Mouse (Mus musculus) kidney, adult 2 months (tissue): ENCODE measurements around the gene Myo1b. TPM values are rescaled to one million over a fixed set of nuclear protein-coding genes. Genes with fewer than 3 reads are reported as not detected.

Experiments
- DNase-seq: peaks from one replicate; pipeline ENCODE4 v3.0.0; 2021
- H3K27ac ChIP-seq: fragments of 200-500 bp; 2 replicates; pipeline ENCODE4 v1.5.1; 2012; ENCODE audit warnings: low read depth, low read length, control low read depth, inconsistent platforms; ENCODE audit not compliant: insufficient read depth
- H3K27me3 ChIP-seq: fragments of 200-500 bp; replicated peaks from 2 replicates; pipeline ENCODE4 v1.6.1; 2012; ENCODE audit warnings: mild to moderate bottlenecking, moderate library complexity, low read length, inconsistent platforms; ENCODE audit not compliant: control insufficient read depth, insufficient read depth
- H3K36me3 ChIP-seq: fragments of 200-500 bp; 2 replicates; pipeline ENCODE4 v1.6.1; 2012; ENCODE audit warnings: mild to moderate bottlenecking, moderate library complexity, low read length, inconsistent platforms; ENCODE audit not compliant: control insufficient read depth, insufficient read depth
- H3K4me1 ChIP-seq: fragments of 200-500 bp; 2 replicates; pipeline ENCODE4 v1.6.1; 2011; ENCODE audit warnings: low read length; ENCODE audit not compliant: control insufficient read depth, insufficient read depth
- H3K4me3 ChIP-seq: fragments of 200-500 bp; 2 replicates; pipeline ENCODE4 v1.5.1; 2011; ENCODE audit warnings: mild to moderate bottlenecking, low read depth, low read length, control low read depth; ENCODE audit not compliant: insufficient read depth
- CTCF ChIP-seq: fragments of 200-500 bp; conservative IDR thresholded peaks from 2 replicates; pipeline ENCODE4 v1.5.1; 2011; ENCODE audit warnings: low read depth, mild to moderate bottlenecking, control low read depth, low read length, moderate library complexity, mixed read lengths; ENCODE audit not compliant: insufficient read depth, insufficient read length
- POLR2A ChIP-seq: fragments of 200-500 bp; IDR thresholded peaks from one replicate; pipeline ENCODE4 v1.6.1; 2011; ENCODE audit warnings: low read depth, low read length, control low read depth
- WGBS: fragments of 180-500 bp; shearing (Covaris S2); methylation state at CpG from one replicate; pipeline ENCODE4 v1.1.7; 2018; 5-methylcytosine and 5-hydroxymethylcytosine counted together
- polyA plus RNA-seq: library from polyadenylated mRNA; depleted of rRNA; stranded (reverse); fragments of >200 nt; gene quantifications from 2 replicates; pipeline ENCODE4 v1.2.3, GENCODE M21; 2012

The Myo1b gene
- polyA plus RNA-seq, 1 experiment: 5.8 TPM

- H3K36me3 ChIP-seq: no peaks in the 10 kb centered on the region
- DNase-seq: peak; percentile 14
- TF ChIP-seq POLR2A (no peak), CTCF (no peak)
- no peak overlapping the region for H3K4me3 ChIP-seq
- WGBS: 49% methylated on average over 15 of the region's 15 CpGs
- no peaks in the 10 kb centered on the region for H3K27me3 ChIP-seq
- H3K27ac ChIP-seq: no peak overlapping the region
- H3K4me1 ChIP-seq: 0 out of 2 replicates have a peak, but pooled peaks cover 2% of the 10 kb centered on the region
Measured at GRCm38 (mm10) chr1:51758326-51759109, 157.4 kb downstream of the Myo1b start.

- no peak overlapping the region for H3K27ac ChIP-seq
- H3K36me3 ChIP-seq: no peaks in the 10 kb centered on the region
- DNase-seq: no peak
- no peak overlapping the region for H3K4me3 ChIP-seq
- WGBS: 96% methylated on average over 6 of the region's 6 CpGs
- H3K4me1 ChIP-seq: 0 out of 2 replicates have a peak, but pooled peaks cover 1% of the 10 kb centered on the region
- TF ChIP-seq POLR2A: no peak
- TF ChIP-seq CTCF: no peak
- H3K27me3 ChIP-seq: no peaks in the 10 kb centered on the region
Measured at GRCm38 (mm10) chr1:51753621-51754020, 162.2 kb downstream of the Myo1b start.

- Histone ChIP-seq H3K36me3 (no peaks in the 10 kb centered on the region), H3K27ac (no peak overlapping the region), H3K4me3 (no peak overlapping the region), H3K27me3 (no peaks in the 10 kb centered on the region), H3K4me1 (no peaks in the 10 kb centered on the region)
- peak; percentile 33 for DNase-seq
- TF ChIP-seq CTCF: no peak
- no peak for TF ChIP-seq POLR2A
- WGBS: 60% methylated on average over 10 of the region's 10 CpGs
Measured at GRCm38 (mm10) chr1:51751006-51751405, 164.9 kb downstream of the Myo1b start.

- Histone ChIP-seq H3K36me3 (no peaks in the 10 kb centered on the region), H3K4me3 (no peak overlapping the region), H3K27ac (no peak overlapping the region), H3K27me3 (no peaks in the 10 kb centered on the region), H3K4me1 (no peaks in the 10 kb centered on the region)
- no peak for TF ChIP-seq POLR2A
- no peak for TF ChIP-seq CTCF
- no peak for DNase-seq
- 77% methylated on average over 2 of the region's 2 CpGs for WGBS
Measured at GRCm38 (mm10) chr1:51748306-51748705, 167.6 kb downstream of the Myo1b start.

GRCm38 (mm10) chr1:51747494-51747893, 168.4 kb downstream of the Myo1b start:
- TF ChIP-seq POLR2A (no peak), CTCF (no peak)
- Histone ChIP-seq H3K27me3 (no peaks in the 10 kb centered on the region), H3K4me1 (no peaks in the 10 kb centered on the region), H3K4me3 (no peak overlapping the region), H3K27ac (peak overlapping the region; percentile 78), H3K36me3 (no peaks in the 10 kb centered on the region)
- WGBS: 25% methylated on average over 12 of the region's 12 CpGs
- DNase-seq: peak; percentile 45

GRCm38 (mm10) chr1:51746711-51747240, 169.1 kb downstream of the Myo1b start:
- H3K4me3 ChIP-seq: no peak overlapping the region
- 72% methylated on average over 15 of the region's 15 CpGs for WGBS
- no peaks in the 10 kb centered on the region for H3K27me3 ChIP-seq
- no peak for DNase-seq
- no peak for TF ChIP-seq POLR2A
- no peak for TF ChIP-seq CTCF
- no peak overlapping the region for H3K27ac ChIP-seq
- no peaks in the 10 kb centered on the region for H3K36me3 ChIP-seq
- no peaks in the 10 kb centered on the region for H3K4me1 ChIP-seq

GRCm38 (mm10) chr1:51743756-51744425, 172.0 kb downstream of the Myo1b start:
- Histone ChIP-seq H3K4me3 (no peak overlapping the region), H3K27me3 (no peaks in the 10 kb centered on the region), H3K4me1 (no peaks in the 10 kb centered on the region), H3K27ac (no peak overlapping the region), H3K36me3 (no peaks in the 10 kb centered on the region)
- 97% methylated on average over 3 of the region's 3 CpGs for WGBS
- DNase-seq: no peak
- no peak for TF ChIP-seq POLR2A
- no peak for TF ChIP-seq CTCF
